Mouse (Mus musculus) layer of hippocampus, adult 9-11 months (tissue): ENCODE measurements at regions not wholly inside any gene's neighbourhood (a gene's known extent, or its start where the extent isn't known, plus 50 kb on each side); places are given as distances from the start of the nearest gene placed in this dataset.

ENCODE experiments used
- DNase-seq: peaks from one replicate; pipeline ENCODE4 v3.0.0; 2022

DNA sequence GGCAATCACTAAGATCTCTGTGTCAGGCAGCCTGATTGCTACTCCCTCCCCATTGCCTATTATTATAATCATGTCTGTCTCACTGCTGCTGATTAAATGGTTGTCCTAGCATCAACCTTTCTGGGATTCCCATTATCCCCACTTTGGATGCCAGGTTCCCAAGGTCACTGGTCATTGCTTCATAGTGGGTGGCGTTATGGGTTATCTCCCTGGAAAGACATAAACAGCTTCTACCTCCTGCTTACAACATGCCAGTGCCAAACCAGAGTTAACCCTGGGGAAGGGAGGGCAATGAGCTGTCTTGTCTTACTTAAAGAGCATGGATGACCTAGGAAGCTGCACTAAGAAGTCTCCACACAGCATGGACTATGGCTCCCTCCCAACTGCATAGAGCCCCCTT lies 136.9 kb downstream of the Uaca start:
- DNase-seq: no peak

DNA sequence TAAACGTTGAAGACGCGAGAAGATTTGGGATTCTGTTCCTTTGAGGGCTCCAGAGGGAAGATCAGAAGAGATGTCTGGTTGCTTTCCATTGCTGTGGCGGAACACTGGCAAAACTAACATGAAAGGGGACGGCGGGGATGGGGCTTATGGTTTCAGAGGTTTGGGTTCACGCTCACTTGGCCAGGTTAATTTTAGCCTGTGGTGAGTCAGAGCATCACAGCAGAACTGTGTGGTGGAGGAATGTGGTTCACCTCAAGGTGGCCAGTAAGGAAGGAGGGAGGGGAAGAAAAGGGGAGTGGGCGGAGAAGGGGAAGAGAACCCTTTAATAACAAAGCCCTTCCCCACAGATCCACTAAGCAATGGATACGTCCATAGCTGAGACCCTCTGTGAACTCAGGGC lies 142.6 kb downstream of the Uaca start:
- no peak for DNase-seq

DNA sequence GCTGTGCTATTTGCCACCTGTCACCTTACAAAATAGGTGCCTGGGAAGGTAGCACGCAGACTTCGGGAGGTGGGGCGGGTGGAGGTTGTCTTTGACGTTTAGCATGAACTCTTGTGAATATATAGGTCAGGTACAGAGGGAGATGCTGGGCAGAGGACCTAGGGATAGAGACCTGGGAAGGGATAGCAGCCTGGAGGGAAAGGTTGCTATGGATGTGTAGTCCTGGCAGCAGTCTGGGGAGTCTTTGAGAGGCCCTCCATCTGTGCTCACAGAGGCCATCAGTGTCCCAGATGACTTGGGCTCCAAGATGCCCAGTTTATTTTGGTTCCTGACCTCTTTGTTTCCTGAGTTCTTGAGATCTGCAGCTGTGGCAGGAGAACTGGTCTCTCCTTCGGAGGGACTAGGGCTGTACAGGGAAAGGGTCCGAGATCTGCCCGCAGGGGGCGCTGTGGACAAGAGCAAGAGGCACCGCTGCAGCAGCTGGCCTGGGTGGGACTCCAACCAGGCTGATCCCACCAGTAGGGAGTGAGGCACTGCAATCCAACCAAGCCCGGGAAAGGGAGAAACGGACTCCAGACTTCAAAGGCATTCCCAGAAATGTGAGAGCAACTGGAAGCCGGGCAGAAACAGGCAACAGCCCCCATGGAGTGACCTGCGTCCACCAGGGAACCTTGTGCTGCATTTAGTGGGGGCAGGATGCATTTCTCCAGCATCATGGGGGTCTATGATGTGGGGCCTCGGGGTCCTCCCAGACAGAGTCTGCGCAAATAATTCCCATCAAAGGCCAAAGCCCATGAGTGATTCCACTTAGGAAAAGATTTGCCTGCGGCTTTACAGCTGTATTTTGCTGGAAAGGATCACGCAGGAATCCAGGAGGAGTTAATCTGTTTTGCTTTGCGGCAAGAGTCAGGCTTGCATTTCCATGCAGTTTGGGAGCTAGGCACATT lies 145.8 kb downstream of the Uaca start:
- peak; percentile 42 for DNase-seq

DNA sequence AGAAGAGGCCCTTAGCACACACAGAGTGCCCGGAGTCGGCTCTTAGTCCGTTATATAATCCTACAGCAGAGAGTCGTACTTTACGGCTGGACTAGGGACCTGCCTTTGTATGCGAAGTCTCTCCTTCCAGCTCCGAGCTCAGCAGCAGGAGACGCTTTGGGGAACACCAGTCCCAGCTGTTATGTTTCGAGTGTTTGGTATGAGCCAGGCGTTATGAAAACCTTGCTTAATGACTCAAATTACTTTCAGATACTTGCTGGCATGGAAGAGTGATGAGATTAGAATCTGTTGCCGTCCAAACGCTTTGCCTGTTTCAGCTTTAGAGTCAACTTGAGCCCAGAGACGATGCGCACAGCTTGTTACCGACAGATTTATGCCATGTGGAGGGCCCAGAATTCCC lies 153.0 kb downstream of the Uaca start:
- no peak for DNase-seq

DNA sequence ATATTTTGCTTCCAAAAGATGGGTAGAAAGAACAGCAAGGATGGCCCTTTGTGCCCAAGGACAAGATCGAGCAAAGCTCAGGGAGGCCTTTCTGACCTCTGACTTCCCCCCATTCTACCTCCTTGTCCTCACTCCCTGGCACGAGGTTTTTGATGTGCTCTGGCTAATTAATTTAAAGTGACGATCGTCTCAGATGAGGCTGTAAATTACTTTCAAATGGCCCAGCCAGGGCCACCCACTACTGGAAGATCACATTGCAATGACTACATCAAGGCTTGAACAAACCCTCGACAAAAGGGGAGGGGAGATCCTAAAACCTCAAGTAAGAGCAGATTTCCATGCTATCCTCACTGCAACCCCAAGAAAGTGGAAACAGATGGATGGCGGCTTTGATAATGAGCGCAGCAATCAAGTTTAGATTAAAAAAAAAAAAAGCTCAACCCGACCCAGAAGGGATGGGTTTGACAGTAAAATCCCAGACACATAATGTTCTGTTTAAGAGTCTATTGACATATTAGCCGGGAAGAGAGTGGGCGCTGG lies 154.3 kb downstream of the Uaca start:
- DNase-seq: no peak

DNA sequence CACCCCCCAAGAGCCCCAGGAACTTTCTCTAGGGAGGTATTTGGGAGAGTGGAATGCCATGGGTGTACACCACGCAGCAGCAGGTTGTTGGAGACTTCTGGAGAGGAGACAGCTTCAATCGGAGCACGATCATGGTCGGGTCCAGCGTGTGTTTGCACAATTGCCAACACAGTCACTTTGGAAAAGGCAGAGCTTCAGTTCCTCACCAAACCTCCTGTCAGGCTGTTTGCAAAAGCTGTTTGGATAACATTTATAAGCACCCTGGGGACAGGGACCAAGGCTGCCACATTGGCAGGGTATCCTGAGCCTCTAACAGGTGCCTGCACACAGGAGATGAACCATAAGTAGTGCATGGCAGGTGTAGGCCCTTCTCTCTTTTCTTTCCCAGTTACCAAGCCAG lies 155.8 kb downstream of the Uaca start:
- no peak for DNase-seq

DNA sequence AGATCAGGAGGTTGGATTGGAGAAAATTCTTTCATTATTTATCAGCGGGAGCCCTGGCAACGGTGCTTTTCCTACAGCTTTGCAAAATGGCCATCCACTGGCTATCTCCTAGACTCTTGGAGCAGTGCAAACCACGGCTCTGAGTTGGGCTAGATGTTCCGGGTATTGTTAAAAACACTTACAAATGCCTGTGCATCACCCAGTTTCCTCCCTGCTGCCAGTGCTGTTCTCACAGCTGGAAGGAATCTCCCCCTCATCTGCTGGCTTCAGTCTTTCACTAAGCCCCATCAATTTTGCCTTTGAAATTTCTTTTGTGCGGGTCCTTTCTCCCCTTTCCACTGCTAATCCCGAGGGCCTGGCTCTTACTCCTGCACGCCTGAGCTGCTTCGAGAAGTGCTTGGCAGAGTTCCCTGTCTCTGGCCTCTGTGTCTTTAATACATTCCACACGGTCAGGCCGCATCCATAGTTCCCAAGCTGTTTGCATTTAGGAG lies 156.8 kb downstream of the Uaca start:
- no peak for DNase-seq

DNA sequence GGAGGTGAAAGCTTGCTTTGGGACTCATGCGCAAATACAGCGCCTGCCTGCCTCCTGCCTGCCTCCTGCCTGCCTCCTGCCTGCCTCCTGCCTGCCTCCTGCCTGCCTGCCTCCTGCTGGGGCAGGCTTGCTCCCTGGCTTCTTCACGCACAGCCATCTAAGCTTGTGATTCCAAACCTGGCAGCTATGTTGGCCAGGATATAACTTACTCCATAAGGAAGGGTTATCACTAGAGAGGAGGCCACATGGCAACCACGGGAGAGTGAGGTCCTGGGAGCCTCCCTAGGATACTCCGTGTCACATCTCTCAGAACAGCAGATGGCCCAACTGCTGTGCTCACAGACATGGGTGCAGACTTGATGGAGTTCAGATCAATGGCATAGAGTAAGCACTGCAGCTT lies 163.1 kb downstream of the Uaca start:
- DNase-seq: peak; percentile 29

DNA sequence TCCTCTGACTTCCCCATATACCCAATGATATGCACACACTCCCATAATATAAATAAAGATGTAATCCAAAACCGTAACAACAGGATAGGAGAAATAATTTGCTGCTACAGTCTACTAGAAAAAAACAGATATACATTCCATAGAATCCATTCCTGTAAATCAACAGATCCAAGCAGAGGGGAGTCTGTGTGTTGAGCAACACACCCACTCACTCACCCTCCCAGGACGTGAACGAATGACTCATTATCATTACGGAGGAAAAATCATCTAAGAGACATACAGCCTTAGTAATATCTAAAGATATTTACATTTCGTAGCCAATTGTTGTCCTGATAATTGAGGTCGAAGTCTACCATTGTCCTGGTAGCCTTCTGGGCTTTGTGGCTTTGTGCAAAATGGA lies 165.2 kb downstream of the Uaca start:
- no peak for DNase-seq

DNA sequence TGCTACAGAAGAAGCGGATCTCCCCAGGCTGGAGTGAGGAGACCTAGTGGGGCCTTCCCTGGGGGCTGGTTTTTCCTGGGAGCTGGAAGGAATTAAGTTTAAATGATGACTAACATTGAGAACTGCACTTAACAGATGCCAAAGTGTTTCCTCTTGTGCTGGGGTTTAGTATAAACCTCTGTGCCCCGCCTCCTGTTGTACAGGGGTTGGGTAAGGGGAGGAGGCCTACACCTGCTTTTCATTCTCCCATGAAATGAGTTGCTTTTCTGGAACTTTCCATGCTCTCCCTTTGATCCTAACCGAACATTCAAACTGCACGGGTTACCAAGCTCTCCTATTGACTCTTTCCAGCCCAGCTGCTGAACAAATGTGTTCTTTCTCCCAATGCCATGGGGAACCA lies 167.7 kb downstream of the Uaca start:
- no peak for DNase-seq

DNA sequence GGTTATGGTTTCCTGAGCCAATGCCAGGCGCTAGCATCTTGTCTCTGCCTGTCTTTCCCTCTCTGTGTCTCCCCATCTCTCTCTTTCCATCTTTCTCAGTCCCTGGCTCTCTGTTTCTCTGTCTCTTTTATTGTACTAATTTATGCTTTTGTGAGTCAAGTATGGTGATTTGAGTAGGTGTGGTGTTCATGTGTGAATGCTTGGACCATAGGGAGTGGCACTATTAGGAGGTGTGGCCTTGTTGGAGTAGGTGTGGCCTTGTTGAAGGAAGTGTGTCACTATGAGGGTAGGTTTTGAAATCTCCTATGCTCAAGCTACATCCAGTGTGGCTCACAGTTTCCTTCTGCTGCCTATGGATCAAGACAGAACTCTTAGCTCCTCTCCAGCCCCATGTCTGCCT lies 171.3 kb downstream of the Uaca start:
- no peak for DNase-seq

DNA sequence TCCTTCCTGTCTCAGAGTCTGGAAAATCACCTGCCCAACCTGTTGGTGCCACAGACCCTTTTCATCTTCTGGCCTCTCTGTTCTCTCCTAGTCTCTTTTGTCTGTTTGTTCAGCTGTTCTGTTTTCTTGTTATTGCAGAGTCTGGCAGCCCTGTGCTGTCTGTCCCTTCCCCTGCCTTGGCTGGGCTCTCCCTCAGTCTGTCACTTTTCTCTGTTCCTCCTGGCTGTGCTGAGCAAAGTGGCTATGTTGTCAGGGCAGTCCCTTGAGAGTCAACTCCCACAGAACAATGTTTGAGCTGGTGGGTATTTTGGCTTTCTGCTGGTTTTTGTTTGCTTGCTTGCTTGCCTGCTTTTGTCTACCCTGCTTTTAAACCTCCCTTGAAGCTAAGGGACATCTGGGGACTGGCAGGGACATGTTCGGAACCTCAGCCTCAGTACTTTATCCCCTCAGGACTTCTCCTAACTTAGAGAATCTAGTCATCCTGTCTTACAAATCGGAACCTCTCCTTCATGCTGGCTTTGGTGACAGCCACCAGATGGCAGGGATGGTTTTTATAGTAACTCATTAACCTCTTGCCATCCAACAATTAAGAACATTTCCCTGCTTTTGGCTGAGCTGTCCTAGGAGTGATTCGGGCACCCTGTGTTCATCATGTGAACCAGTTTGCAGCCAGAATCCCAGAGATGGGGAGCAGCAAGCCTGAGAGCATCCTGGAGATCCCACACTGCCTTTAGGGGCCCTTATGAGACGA lies 174.1 kb downstream of the Uaca start:
- no peak for DNase-seq

DNA sequence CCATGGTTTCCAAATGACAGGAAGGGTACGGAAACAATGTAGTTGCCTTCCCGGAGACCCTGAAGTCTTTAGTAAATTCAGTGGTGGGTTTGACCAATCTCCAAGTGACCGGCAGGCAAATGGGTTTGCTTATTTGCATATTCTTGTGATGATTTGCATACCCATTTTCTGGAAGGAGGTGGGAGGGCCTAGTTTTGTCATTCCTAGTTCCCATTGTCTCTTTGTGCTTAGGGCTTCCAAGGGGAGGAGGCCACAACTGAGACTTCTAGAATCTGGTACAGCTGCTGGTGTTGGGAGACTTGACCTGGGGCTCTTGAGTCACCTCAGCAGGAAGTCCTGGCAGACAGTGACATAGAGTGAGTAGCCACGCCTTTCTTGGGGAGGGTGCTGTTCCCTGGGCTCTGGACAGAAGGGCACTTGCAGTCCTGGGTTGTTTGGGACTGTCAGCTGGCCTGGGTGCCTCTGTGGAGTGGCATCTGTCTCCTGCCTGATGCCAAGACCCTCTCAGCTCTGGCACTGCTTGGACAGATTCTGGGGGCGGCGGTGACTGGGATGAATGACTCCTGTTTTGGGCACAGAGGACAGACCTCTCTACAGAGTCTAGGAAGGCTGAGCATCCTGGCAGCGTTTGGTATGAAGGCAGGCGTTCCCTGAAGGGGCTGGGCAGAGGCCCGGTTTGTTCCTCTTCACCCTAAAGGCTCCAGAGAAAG lies 178.0 kb downstream of the Uaca start:
- DNase-seq: no peak

DNA sequence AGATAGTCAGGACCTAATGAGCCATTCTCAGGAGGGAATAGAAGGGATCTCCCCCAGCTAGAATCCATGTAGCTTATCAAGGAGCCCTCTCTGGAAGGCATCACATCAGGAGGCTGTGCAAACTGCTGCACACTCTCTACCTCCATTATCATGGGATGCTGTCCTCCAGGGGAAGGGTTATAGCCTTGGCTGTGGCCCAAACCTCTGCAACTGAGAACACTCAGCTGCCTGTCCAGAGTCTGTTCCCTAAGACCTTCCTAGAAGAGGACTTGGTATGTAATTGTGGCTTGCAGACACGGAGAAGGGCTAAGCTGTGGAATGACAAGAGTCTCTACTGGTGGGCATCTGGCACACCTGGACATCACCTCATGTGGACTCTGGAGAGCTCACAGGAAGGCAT lies 180.2 kb downstream of the Uaca start:
- no peak for DNase-seq

DNA sequence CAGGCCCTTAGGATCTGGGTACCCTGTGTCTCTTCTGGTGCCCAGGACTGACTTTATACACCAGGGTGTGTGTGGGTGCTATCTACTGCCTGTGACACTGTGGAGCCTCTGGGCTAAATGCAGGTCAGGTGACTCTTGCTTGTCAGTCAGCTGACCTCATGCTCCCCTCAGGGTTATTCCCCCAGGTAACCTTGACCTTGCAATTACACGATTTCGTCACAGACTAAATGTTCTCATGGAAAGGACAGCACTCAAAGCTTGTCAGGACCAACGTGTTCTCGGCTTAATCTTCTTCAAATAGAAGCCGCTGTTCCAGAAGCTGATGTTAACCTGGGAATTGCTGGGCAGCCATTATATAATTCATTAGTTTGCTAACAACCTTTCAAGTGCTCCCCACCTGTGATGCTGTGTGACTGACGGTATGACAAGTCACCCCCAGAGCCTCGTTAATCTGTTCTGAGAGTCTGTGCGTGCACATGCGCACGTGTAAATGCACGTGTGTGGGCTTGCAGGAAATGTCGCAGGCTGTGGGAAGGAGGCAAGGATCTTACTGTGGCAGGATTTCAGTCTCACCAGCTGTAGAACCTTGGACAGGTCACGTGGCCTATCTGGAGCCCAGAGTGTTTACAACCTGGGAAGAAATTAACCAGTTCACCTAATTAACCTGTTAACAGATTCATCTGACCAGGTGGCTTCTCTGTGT lies 188.2 kb downstream of the Uaca start:
- no peak for DNase-seq

DNA sequence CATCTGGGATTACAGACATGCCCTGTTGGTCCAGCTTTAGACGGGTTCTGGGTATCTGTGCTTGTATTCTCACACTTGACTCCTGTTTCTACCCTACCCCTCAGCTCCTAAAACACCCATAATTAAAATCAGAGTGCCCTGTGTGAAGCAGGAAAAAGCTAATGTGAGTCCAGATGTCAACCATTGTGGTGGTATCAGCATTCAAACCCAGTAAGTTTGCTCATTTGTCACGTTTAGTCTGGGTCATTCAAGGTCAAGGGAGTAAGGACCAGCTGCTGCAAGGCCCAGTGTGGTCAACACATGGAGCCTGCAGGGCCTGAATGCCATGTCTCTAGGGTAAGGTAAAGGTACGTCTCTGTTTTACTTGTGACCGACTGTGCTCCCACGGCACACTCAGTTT lies 188.9 kb downstream of the Uaca start:
- DNase-seq: no peak

DNA sequence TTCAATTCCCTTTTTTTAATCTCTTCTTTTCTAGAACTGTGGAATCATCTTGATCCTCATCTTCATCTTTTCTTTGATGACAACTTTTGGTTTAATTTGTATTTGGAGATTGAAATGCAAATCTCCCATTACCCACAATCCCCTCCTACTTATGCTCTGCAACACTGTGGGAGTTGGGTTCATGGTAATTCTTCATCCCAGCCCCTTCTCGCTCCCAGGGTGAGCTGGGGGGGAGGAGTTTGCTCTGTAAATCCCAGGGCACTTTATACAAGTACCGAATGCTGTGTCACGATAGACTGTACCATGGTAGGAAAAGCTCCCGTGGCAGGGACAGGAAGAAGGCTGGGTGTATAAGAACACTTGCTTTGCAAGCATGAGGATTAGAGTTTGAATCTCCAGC lies 193.8 kb downstream of the Uaca start:
- DNase-seq: no peak

DNA sequence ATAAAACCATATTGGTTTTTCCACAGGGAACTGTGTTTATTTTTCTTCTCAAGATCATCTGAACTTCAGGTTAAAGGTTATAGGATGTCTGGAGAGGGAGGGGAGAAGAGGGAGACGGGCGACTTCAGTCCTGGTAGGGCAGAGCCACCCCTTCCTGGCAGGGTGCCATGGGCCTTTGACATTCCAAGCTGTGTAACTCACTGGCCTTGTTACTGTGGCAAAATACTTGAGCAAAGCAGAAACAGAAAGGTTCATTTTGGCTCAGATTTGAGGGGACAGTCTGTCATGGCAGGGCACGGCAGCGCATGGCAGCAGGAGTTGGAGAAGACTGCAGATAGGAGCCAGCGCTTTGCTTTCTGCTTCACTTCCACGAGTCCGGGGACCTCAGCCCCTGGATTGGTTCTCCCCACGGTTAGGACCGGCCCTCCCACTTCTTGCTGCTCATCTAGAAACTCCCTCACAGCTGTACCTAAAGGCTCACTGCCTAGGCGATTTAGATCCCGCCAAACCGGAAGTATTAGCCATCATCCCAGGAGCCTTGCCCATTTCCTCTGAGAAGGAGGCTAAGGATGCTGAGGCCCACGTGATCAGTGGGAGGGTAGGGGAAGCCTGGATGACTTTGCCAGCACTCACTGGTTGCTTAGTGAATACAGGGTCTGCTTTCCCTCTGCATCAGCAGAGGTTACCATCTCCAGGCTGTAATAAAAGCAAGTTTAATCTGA lies 195.5 kb downstream of the Uaca start:
- DNase-seq: no peak

DNA sequence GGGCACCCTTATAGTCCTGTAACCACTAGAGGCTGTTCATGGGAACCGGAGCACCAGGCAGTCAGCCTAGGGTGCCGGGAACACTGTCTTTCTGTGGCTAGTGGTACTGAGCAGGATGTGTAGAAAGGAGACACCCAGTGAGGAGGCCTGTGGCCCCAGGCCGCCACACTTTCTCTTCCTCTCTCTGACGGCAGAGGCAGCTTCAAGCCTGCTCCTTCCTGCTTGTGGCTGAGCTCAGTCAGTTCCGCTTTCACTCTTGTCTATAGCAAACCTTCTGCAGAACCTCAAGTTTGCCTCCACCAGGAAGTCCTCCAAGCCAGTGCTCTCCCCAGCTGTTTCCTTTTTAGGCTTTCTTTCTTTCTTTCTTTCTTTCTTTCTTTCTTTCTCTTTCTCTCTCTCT lies 197.2 kb downstream of the Uaca start:
- peak; percentile 83 for DNase-seq

DNA sequence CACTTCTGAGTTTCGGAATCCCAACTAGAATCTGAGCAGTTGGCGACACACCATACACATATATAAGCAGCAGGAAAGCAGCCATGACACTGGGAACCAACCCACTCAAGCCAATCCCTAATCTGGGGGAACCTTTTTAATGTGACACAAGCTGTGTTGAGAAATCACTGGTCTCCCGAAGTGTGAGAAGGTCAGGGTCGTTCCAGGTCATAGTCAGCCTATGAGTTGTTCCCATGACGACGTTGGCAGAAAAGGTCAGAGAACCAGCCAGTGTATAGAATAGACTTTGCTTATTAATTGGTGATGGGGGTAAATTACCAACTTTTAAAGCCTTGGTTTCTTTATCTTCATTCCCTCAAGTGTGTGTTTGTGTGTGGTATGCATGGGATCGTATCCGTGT lies 199.3 kb downstream of the Uaca start:
- DNase-seq: no peak

DNA sequence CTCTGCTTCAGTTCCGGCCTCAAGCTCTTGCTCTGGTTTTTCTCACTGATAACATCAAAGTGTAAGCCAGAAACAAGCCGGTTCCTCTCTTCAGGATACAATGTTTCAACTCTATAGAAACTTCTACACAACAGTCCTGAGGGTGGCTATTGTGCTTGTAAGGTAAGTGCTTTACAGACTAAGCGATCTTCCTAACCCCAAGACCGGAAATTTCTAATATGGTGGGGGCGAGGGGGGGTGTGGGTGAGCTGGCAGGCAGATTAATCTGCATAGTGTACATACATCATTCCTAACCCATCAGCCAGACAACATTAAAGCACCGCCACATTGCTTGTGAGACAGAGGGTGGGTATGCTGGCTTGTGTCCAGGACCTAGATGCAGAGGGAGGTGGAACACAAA lies 200.8 kb downstream of the Uaca start:
- no peak for DNase-seq
